Mouse (Mus musculus): ENCODE measurements around the gene Strn4. TPM values are rescaled to one million over a fixed set of nuclear protein-coding genes. Genes with fewer than 3 reads are reported as not detected.
A peak's percentile ranks its signal among the peaks of the same experiment; 100 is the strongest.

The Strn4 gene
- total and polyA plus RNA-seq, 3 experiments: 46.0 to 74.5 (median 63.5) TPM

- TF ChIP-seq EP300 (IDR thresholded peaks at IDR 0.05; ENCODE audit: low read length): no peak
- TF ChIP-seq MYC (IDR thresholded peaks at IDR 0.05; ENCODE audit: low read depth, low read length): peak; percentile 96
- TF ChIP-seq NELFE (IDR thresholded peaks at IDR 0.05; ENCODE audit: low read depth, low read length): peak; percentile 100
- no peak for TF ChIP-seq RCOR1 (conservative IDR thresholded peaks at IDR 0.05; ENCODE audit: low read depth, low read length)
- no peak for TF ChIP-seq PAX5 (IDR thresholded peaks at IDR 0.05; ENCODE audit: low read length)
- no peak for TF ChIP-seq CHD2 (IDR thresholded peaks at IDR 0.05; ENCODE audit: low read length)
- 0 out of 2 replicates have a peak, but pooled peaks have one; percentile 67 for TF ChIP-seq KAT2A (IDR thresholded peaks at IDR 0.05; ENCODE audit: insufficient replicate concordance, low read length)
- TF ChIP-seq GABPA (IDR thresholded peaks at IDR 0.05; ENCODE audit: insufficient replicate concordance, low read depth, low read length): no peak
- TF ChIP-seq ZMIZ1 (IDR thresholded peaks at IDR 0.05; ENCODE audit: low read depth, low read length): peak; percentile 99
- TF ChIP-seq USF1 (IDR thresholded peaks at IDR 0.05; ENCODE audit: low read depth, low read length): no peak
- TF ChIP-seq POLR2AphosphoS2 (IDR thresholded peaks at IDR 0.05; ENCODE audit: low read depth, low read length): peak; percentile 99
- TF ChIP-seq SIN3A (IDR thresholded peaks at IDR 0.05; ENCODE audit: low read length): peak; percentile 90
- peak; percentile 67 for TF ChIP-seq HCFC1 (IDR thresholded peaks at IDR 0.05; ENCODE audit: low read depth, low read length)
- TF ChIP-seq USF2 (conservative IDR thresholded peaks at IDR 0.05; ENCODE audit: low read depth, low read length): no peak
- TF ChIP-seq E2F4 (IDR thresholded peaks at IDR 0.05; ENCODE audit: insufficient replicate concordance, low read depth, low read length): no peak
- no peak for TF ChIP-seq MAFK (IDR thresholded peaks at IDR 0.05; ENCODE audit: insufficient replicate concordance, low read length)
- no peak for TF ChIP-seq JUND (conservative IDR thresholded peaks at IDR 0.05; ENCODE audit: low read depth, low read length)
- no peak for TF ChIP-seq RAD21 (IDR thresholded peaks at IDR 0.05; ENCODE audit: low read depth, low read length)
- TF ChIP-seq MEF2A (IDR thresholded peaks at IDR 0.05; ENCODE audit: borderline replicate concordance, low read depth, low read length): 0 out of 2 replicates have a peak, but pooled peaks have one; percentile 50
Observed at GRCm38 (mm10) chr7:16780825-16781554, 34.7 kb upstream of the Strn4 start, which contains the start of gene Slc1a5 (continued).

- H3K79me2 ChIP-seq (replicated peaks; ENCODE audit: control insufficient read depth, extremely low read depth, insufficient read depth, poor library complexity, severe bottlenecking): peaks cover 49% of the 10 kb centered on the region
- in situ Hi-C loops (cut with MboI; ENCODE audit: low pct_ligation_motif_present, low pct_unique_long_range_greater_than_20kb, low sequenced_read_pairs): loop anchor here (5.0 to 25.0 kb wide), 2 partner anchors 34 to 844 kb away; partner anchors contain the start of gene Nop53
- H3K9me3 ChIP-seq (replicated peaks; ENCODE audit: low read length): peaks cover 2% of the 10 kb centered on the region
- no peak for DNase-seq (ENCODE audit: extremely low read depth)
- H3K36me3 ChIP-seq (replicated peaks in 1 of 2; ENCODE audit: control insufficient read depth in 1 of 2, insufficient read depth in 1 of 2, low read length in 1 of 2): peaks cover 10 to 16% of the 10 kb centered on the region in 2 experiments
- peak overlapping the region; percentile 74 for H3K9ac ChIP-seq (ENCODE audit: insufficient read depth, low read depth)
- dilution Hi-C loops (cut with MboI; ENCODE audit: extremely low pct_ligation_motif_present, extremely low pct_unique_long_range_greater_than_20kb, low sequenced_read_pairs): no loop called here
- TF ChIP-seq MXI1 (IDR thresholded peaks at IDR 0.05; ENCODE audit: low read depth, low read length) (0 out of 2 replicates have a peak, but pooled peaks have one; percentile 6), E2F4 (IDR thresholded peaks at IDR 0.05; ENCODE audit: insufficient replicate concordance, low read depth, low read length) (no peak), POLR2AphosphoS2 (IDR thresholded peaks at IDR 0.05; ENCODE audit: low read depth, low read length) (peak; percentile 32; the same call in 1 of the 2 replicates)
- H3K4me3 ChIP-seq (replicated peaks in 1 of 3; ENCODE audit: low read depth in 2 of 3, low read length in 2 of 3, poor library complexity in 1 of 3): peak overlapping the region; percentile 76 to 99 (median 79)
- peak overlapping the region; percentile 57 for H3K4me2 ChIP-seq (ENCODE audit: insufficient read depth, low read depth, poor library complexity, severe bottlenecking)
- H3K4me1 ChIP-seq (ENCODE audit: control insufficient read depth in 1 of 2, insufficient read depth in 2 of 2): peaks cover 7 to 18% of the 10 kb centered on the region in 2 experiments
- no peak overlapping the region for H3K27ac ChIP-seq (ENCODE audit: insufficient read depth, low read depth)
- no peaks in the 10 kb centered on the region for H3K27me3 ChIP-seq (replicated peaks)
Observed at GRCm38 (mm10) chr7:16781555-16781815, 34.2 kb upstream of the Strn4 start.

All from CH12.LX (cell line).